Mouse (Mus musculus) megakaryocyte, embryonic 14.5 days (primary cell): ENCODE results near the gene Aifm1. TPM values are rescaled to one million over a fixed set of nuclear protein-coding genes. Genes with fewer than 3 reads are reported as not detected.

ENCODE experiments used
- H3K27me3 ChIP-seq: replicated peaks from 2 replicates; pipeline ENCODE3; 2012; ENCODE audit warnings: inconsistent platforms
- H3K36me3 ChIP-seq: replicated peaks from 2 replicates; pipeline ENCODE3; 2012; ENCODE audit warnings: low read length, inconsistent platforms, mixed read lengths
- H3K4me1 ChIP-seq: 2 replicates; pipeline ENCODE4 v1.6.1; 2012; ENCODE audit warnings: inconsistent platforms
- H3K4me3 ChIP-seq: replicated peaks from 2 replicates; pipeline ENCODE3; 2012; ENCODE audit warnings: moderate library complexity, mild to moderate bottlenecking, inconsistent platforms
- H3K9me3 ChIP-seq: 2 replicates; pipeline ENCODE4 v1.6.1; 2012; ENCODE audit warnings: inconsistent platforms
- FLI1 ChIP-seq: IDR thresholded peaks from 2 replicates; pipeline ENCODE4 v1.6.1; 2012; ENCODE audit warnings: low read length, inconsistent platforms, mixed read lengths
- GATA1 ChIP-seq: IDR thresholded peaks from 3 replicates; pipeline ENCODE4 v1.6.1; 2012; ENCODE audit warnings: mixed read lengths, low read length, inconsistent platforms, borderline replicate concordance
- polyA plus RNA-seq: library from polyadenylated mRNA; stranded (reverse); fragments of >175 nt; gene quantifications from 2 replicates; pipeline ENCODE4 v1.2.3, GENCODE M21; 2012; ENCODE audit warnings: low replicate concordance; ENCODE audit not compliant: insufficient read depth

Aifm1 gene
- polyA plus RNA-seq, 1 experiment = 2.8 TPM

- TF ChIP-seq GATA1 = no peak
- TF ChIP-seq FLI1 = no peak
- Histone ChIP-seq H3K4me3 (no peak overlapping the region), H3K27me3 (peaks cover 7% of the 10 kb centered on the region)
Observed at GRCm38 (mm10) chrX:48461006-48461405, 52.4 kb downstream of the Aifm1 start.

GRCm38 (mm10) chrX:48460496-48460895 lies 52.9 kb downstream of the Aifm1 start:
- peaks cover 54% of the 10 kb centered on the region for H3K4me1 ChIP-seq
- H3K27me3 ChIP-seq = peaks cover 5% of the 10 kb centered on the region
- peaks cover 9% of the 10 kb centered on the region for H3K9me3 ChIP-seq
- no peaks in the 10 kb centered on the region for H3K36me3 ChIP-seq
- TF ChIP-seq FLI1 (no peak), GATA1 (no peak)
- H3K4me3 ChIP-seq = peak overlapping the region; percentile 29

More at GRCm38 (mm10) chrX:48461006-48461405, 52.4 kb downstream of the Aifm1 start:
- Histone ChIP-seq H3K4me1 (peaks cover 57% of the 10 kb centered on the region), H3K36me3 (no peaks in the 10 kb centered on the region), H3K9me3 (peaks cover 9% of the 10 kb centered on the region)

GRCm38 (mm10) chrX:48456956-48457355 lies 56.4 kb downstream of the Aifm1 start:
- TF ChIP-seq GATA1 (no peak), FLI1 (no peak)
- Histone ChIP-seq H3K36me3 (no peaks in the 10 kb centered on the region), H3K4me3 (no peak overlapping the region), H3K9me3 (peaks cover 15% of the 10 kb centered on the region), H3K4me1 (peaks cover 51% of the 10 kb centered on the region), H3K27me3 (peaks cover 9% of the 10 kb centered on the region)

- H3K9me3 ChIP-seq = peaks cover 15% of the 10 kb centered on the region
- H3K36me3 ChIP-seq = no peaks in the 10 kb centered on the region
- no peak for TF ChIP-seq FLI1
- TF ChIP-seq GATA1 = no peak
- H3K4me3 ChIP-seq = peak overlapping the region; percentile 93
- H3K27me3 ChIP-seq = peaks cover 9% of the 10 kb centered on the region
- H3K4me1 ChIP-seq = peaks cover 44% of the 10 kb centered on the region
Observed at GRCm38 (mm10) chrX:48455018-48455417, 58.3 kb downstream of the Aifm1 start.

- Histone ChIP-seq H3K4me3 (peak overlapping the region; percentile 93), H3K27me3 (peaks cover 9% of the 10 kb centered on the region), H3K36me3 (no peaks in the 10 kb centered on the region), H3K4me1 (peaks cover 44% of the 10 kb centered on the region), H3K9me3 (peaks cover 15% of the 10 kb centered on the region)
- TF ChIP-seq FLI1 (no peak), GATA1 (no peak)
Observed at GRCm38 (mm10) chrX:48454495-48454878, 58.9 kb downstream of the Aifm1 start.

GRCm38 (mm10) chrX:48453736-48454494 lies 59.4 kb downstream of the Aifm1 start:
- TF ChIP-seq FLI1 = no peak
- TF ChIP-seq GATA1 = no peak
- peaks cover 15% of the 10 kb centered on the region for H3K9me3 ChIP-seq
- H3K27me3 ChIP-seq = peaks cover 9% of the 10 kb centered on the region
- H3K4me1 ChIP-seq = peaks cover 42% of the 10 kb centered on the region
- H3K4me3 ChIP-seq = peak overlapping the region; percentile 93
- no peaks in the 10 kb centered on the region for H3K36me3 ChIP-seq

GRCm38 (mm10) chrX:48452931-48453673 lies 60.3 kb downstream of the Aifm1 start:
- Histone ChIP-seq H3K27me3 (peaks cover 9% of the 10 kb centered on the region), H3K4me3 (peak overlapping the region; percentile 93), H3K36me3 (no peaks in the 10 kb centered on the region), H3K4me1 (peaks cover 42% of the 10 kb centered on the region), H3K9me3 (peaks cover 15% of the 10 kb centered on the region)
- TF ChIP-seq FLI1 = no peak
- no peak for TF ChIP-seq GATA1

GRCm38 (mm10) chrX:48452231-48452890 lies 61.0 kb downstream of the Aifm1 start:
- Histone ChIP-seq H3K27me3 (peaks cover 9% of the 10 kb centered on the region), H3K4me1 (peaks cover 49% of the 10 kb centered on the region), H3K9me3 (peaks cover 15% of the 10 kb centered on the region), H3K4me3 (peak overlapping the region; percentile 93), H3K36me3 (no peaks in the 10 kb centered on the region)
- no peak for TF ChIP-seq FLI1
- no peak for TF ChIP-seq GATA1

GRCm38 (mm10) chrX:48449646-48450045 lies 63.7 kb downstream of the Aifm1 start:
- Histone ChIP-seq H3K27me3 (peaks cover 5% of the 10 kb centered on the region), H3K36me3 (no peaks in the 10 kb centered on the region), H3K4me1 (peaks cover 49% of the 10 kb centered on the region), H3K4me3 (no peak overlapping the region), H3K9me3 (peaks cover 15% of the 10 kb centered on the region)
- TF ChIP-seq FLI1 = no peak
- TF ChIP-seq GATA1 = no peak

- TF ChIP-seq FLI1 = no peak
- TF ChIP-seq GATA1 = no peak
- no peak overlapping the region for H3K4me3 ChIP-seq
- no peaks in the 10 kb centered on the region for H3K36me3 ChIP-seq
- peaks cover 39% of the 10 kb centered on the region for H3K4me1 ChIP-seq
- no peaks in the 10 kb centered on the region for H3K9me3 ChIP-seq
- no peaks in the 10 kb centered on the region for H3K27me3 ChIP-seq
Observed at GRCm38 (mm10) chrX:48444677-48445076, 68.7 kb downstream of the Aifm1 start.
